Mouse (Mus musculus) T-cell, adult 2 months (primary cell): Measurements from ENCODE around the gene Nt5c3b.

Source experiments
- DNase-seq: peaks from one replicate; pipeline ENCODE4 v3.0.0; 2022; ENCODE audit warnings: low spot score

Nt5c3b gene

DNA sequence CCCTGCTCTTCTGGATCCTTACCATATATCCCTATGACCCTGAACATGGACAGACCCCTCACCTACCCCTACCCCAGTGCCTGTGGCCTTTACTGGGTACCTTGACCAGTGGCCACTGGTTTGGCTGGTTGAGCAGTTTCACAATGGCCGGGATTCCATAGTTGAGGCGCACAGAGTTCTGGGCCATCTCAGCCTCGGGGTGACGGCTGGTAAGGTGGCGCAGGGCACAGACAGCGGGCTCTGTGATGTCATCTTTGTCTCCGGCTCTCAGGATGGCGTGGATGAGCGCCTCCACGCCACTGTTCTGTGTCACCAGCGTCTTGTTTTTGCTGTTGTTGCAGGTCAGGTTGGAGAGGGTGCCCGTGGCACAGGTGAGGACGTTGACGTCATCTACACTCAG lies 63.6 kb downstream of the Nt5c3b start:
- DNase-seq: no peak

DNA sequence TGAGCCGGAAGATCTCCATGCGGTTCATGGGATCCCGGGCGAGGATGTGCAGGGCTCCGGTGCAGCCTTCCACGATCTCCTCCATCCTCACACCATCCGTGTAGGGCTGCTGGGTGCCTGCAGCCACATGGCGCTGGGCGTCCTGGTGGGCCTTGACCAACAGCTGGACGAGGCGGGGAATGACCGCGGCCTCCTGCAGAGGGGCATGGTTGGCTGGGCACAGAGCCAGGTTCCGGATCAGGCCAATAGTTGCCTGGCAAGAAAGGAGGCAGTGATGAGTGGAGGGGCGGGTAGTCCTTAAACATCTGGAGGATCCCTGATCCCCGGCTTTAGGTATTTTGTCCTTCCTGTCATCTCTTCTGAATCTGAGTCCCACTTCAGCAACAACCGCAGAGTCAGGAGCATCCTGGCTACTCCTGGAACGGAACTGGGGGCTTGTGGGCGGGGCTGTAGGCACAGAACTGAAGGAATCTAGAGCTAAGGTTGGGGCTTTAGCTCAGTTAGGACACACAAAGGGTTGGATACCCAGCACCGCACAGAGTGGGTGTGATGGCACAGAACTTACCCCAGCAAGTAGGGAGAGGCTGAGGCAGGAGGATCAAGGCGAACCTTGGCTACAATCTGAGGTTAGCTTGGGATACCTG lies 64.7 kb downstream of the Nt5c3b start:
- DNase-seq: no peak

DNA sequence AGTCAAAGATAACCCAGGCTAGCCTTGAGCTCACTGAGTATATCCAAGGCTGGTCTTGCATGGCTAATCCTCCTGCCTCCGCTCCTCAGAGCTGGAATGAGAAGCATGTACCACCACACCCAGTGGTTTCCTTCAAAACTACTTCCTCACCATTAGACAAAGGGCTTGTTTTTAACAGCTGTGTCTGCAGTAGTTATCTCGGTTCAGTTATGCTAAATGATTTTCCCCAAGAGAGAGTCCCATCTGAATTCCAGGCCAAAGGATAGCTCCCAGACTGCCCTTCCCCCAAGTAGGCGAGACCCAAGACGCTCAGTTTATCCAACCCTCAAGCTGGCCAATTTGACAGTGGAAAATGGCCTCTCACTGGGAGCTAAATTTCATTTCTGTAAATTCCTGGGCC lies 65.6 kb downstream of the Nt5c3b start:
- no peak for DNase-seq

DNA sequence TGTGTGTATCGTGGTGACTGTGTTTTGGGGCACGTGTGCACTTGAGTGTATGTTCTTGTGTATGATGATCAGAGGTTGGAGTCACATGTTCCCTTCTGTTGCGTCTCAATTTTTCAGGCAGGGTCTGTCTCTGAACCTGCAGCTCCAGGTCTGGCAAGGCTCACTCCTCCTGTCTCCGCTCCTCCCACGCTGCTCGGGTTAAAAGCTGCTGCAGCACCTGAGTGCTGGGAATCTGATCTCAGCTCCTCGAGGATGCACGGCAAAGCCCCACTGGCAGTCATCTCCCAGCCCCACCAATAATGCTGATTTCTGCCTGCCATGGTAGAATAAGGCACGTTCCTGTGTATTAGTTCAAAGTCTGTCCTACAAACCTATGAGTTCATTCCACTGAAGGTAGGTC lies 66.5 kb downstream of the Nt5c3b start:
- no peak for DNase-seq
